Mouse (Mus musculus): ENCODE results near the gene Clpp.

DNA sequence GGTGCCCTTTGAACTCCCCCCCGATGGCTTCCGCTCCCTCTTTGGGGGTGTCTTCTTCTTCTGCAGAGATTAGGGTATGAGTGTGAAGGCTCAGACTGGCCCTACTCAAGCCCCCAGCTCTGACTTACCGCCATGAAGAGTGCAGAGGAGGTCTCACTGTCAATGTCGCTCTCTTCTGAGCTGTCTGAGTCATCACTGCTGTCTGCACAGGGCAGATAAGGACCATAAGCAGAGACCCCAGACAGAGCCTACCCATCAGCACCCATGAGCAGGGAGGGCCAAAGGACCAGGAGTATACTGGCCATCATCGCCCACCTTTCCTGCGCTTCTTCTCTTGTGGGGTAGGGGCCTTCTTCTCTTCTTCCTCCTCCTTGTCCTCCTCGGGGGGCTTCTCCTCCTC, 13.9 kb downstream of the Clpp start:
- TF ChIP-seq CTCF (IDR thresholded peaks at IDR 0.05) (no peak), POLR2A (IDR thresholded peaks at IDR 0.05; ENCODE audit: insufficient read depth, low read depth, low read length) (no peak), EP300 (IDR thresholded peaks at IDR 0.05; ENCODE audit: insufficient read depth, low read depth, low read length) (no peak)
